Mouse (Mus musculus): ENCODE measurements around the gene Tkfc. TPM values are rescaled to one million over a fixed set of nuclear protein-coding genes. Genes with fewer than 3 reads are reported as not detected.

Gene Tkfc
- polyA plus RNA-seq, 1 experiment from 2014 or later: 39.4 TPM

- ATAC-seq (peak; percentile 4), DNase-seq (ENCODE audit: low read depth, low spot score) (no peak)
- POLR2A ChIA-PET: interaction anchor here (1.3 to 2.1 kb wide), 6 partner anchors 11 to 50 kb away, joined by 4 to 17 read pairs (median 6); partner anchors contain the start of genes Cyb561a3, Tmem138 and Tmem216
- no peaks in the 10 kb centered on the region for H3K27me3 ChIP-seq
- in situ Hi-C loops (cut with MboI; ENCODE audit: low pct_unique_long_range_greater_than_20kb): no loop called here
- TF ChIP-seq CTCF (IDR thresholded peaks at IDR 0.05): no peak
- CTCF ChIA-PET: interaction anchor here (0.8 to 1.6 kb wide), 7 partner anchors 9 to 58 kb away, joined by 3 to 5 read pairs (median 3); partner anchors contain the start of genes Cyb561a3 and Tmem138
Measured at GRCm38 (mm10) chr19:10605901-10606622, 608 bp upstream of the Tkfc start.

GRCm38 (mm10) chr19:10604534-10604933, 920 bp downstream of the Tkfc start:
- CTCF ChIA-PET: interaction anchor here (1.0 to 5.1 kb wide), 8 partner anchors 11 to 45 kb away, joined by 3 to 49 read pairs (median 10); partner anchors contain the start of genes Cyb561a3 and Tmem138
- TF ChIP-seq CTCF (IDR thresholded peaks at IDR 0.05): no peak
- in situ Hi-C loops (cut with MboI; ENCODE audit: low pct_unique_long_range_greater_than_20kb): loop anchor here (5.0 kb wide), 1 partner anchor 42 kb away; no protein-coding TSS in a partner anchor
- H3K27me3 ChIP-seq: no peaks in the 10 kb centered on the region
- POLR2A ChIA-PET: interaction anchor here (0.9 to 3.6 kb wide), 5 partner anchors 10 to 50 kb away, joined by 3 to 17 read pairs (median 9); partner anchors contain the start of gene Tmem216
- DNase-seq (ENCODE audit: low read depth, low spot score) (no peak), ATAC-seq (no peak)

GRCm38 (mm10) chr19:10603660-10604523, 1.6 kb downstream of the Tkfc start:
- CTCF ChIA-PET: interaction anchor here (1.0 to 5.1 kb wide), 12 partner anchors 11 to 52 kb away, joined by 3 to 49 read pairs (median 11); partner anchors contain the start of genes Cyb561a3, Tmem138 and Tmem216
- no peaks in the 10 kb centered on the region for H3K27me3 ChIP-seq
- DNase-seq (ENCODE audit: low read depth, low spot score) (no peak), ATAC-seq (no peak)
- POLR2A ChIA-PET: interaction anchor here (0.9 to 3.6 kb wide), 5 partner anchors 9 to 50 kb away, joined by 3 to 17 read pairs (median 9); partner anchors contain the start of gene Tmem216
- no peak for TF ChIP-seq CTCF (IDR thresholded peaks at IDR 0.05)
- in situ Hi-C loops (cut with MboI; ENCODE audit: low pct_unique_long_range_greater_than_20kb): loop anchor here (5.0 kb wide), 1 partner anchor 42 kb away; no protein-coding TSS in a partner anchor

GRCm38 (mm10) chr19:10602787-10603186, 2.7 kb downstream of the Tkfc start:
- no peaks in the 10 kb centered on the region for H3K27me3 ChIP-seq
- ATAC-seq: peak; percentile 60
- DNase-seq (ENCODE audit: low read depth, low spot score): peak; percentile 35
- CTCF ChIA-PET: interaction anchor here (0.6 to 5.1 kb wide), 15 partner anchors 10 to 344 kb away, joined by 3 to 49 read pairs (median 4); partner anchors contain the start of genes Cyb561a3, Sdhaf2, Tmem138 and Tmem216
- POLR2A ChIA-PET: interaction anchor here (0.6 to 3.6 kb wide), 6 partner anchors 32 to 60 kb away, joined by 3 to 11 read pairs (median 5); no protein-coding TSS in a partner anchor
- TF ChIP-seq CTCF (IDR thresholded peaks at IDR 0.05): peak; percentile 98
- in situ Hi-C loops (cut with MboI; ENCODE audit: low pct_unique_long_range_greater_than_20kb): loop anchor here (5.0 kb wide), 1 partner anchor 40 kb away; no protein-coding TSS in a partner anchor

GRCm38 (mm10) chr19:10602247-10602769, 3.1 kb downstream of the Tkfc start:
- ChIA-PET CTCF (interaction anchor here (0.6 to 5.1 kb wide), 15 partner anchors 10 to 343 kb away, joined by 3 to 49 read pairs (median 4); partner anchors contain the start of genes Cyb561a3, Sdhaf2, Tmem138 and Tmem216), POLR2A (interaction anchor here (0.6 to 3.6 kb wide), 8 partner anchors 9 to 60 kb away, joined by 3 to 11 read pairs (median 4); no protein-coding TSS in a partner anchor)
- in situ Hi-C loops (cut with MboI; ENCODE audit: low pct_unique_long_range_greater_than_20kb): loop anchor here (5.0 kb wide), 1 partner anchor 40 kb away; no protein-coding TSS in a partner anchor
- no peaks in the 10 kb centered on the region for H3K27me3 ChIP-seq
- ATAC-seq: no peak
- no peak for TF ChIP-seq CTCF (IDR thresholded peaks at IDR 0.05)
- DNase-seq (ENCODE audit: low read depth, low spot score): peak; percentile 10

GRCm38 (mm10) chr19:10599648-10600047, 5.8 kb downstream of the Tkfc start:
- DNase-seq (ENCODE audit: low read depth, low spot score): no peak
- no peak for TF ChIP-seq CTCF (IDR thresholded peaks at IDR 0.05)
- ChIA-PET POLR2A (no interaction called here), CTCF (interaction anchor here (1.0 kb wide), 1 partner anchor 39 kb away, joined by 4 read pairs; no protein-coding TSS in a partner anchor)
- in situ Hi-C loops (cut with MboI; ENCODE audit: low pct_unique_long_range_greater_than_20kb): loop anchor here (5.0 kb wide), 1 partner anchor 37 kb away; no protein-coding TSS in a partner anchor
- no peaks in the 10 kb centered on the region for H3K27me3 ChIP-seq
- ATAC-seq: no peak

GRCm38 (mm10) chr19:10598188-10598587, 7.3 kb downstream of the Tkfc start:
- no peaks in the 10 kb centered on the region for H3K27me3 ChIP-seq
- TF ChIP-seq CTCF (IDR thresholded peaks at IDR 0.05): no peak
- ATAC-seq (no peak), DNase-seq (ENCODE audit: low read depth, low spot score) (no peak)
- ChIA-PET CTCF (interaction anchor here (1.0 to 1.4 kb wide), 4 partner anchors 12 to 111 kb away, joined by 3 to 9 read pairs (median 6); no protein-coding TSS in a partner anchor), POLR2A (no interaction called here)
- in situ Hi-C loops (cut with MboI; ENCODE audit: low pct_unique_long_range_greater_than_20kb): no loop called here

GRCm38 (mm10) chr19:10591659-10592377, 13.6 kb downstream of the Tkfc start:
- in situ Hi-C loops (cut with MboI; ENCODE audit: low pct_unique_long_range_greater_than_20kb): no loop called here

GRCm38 (mm10) chr19:10590301-10590700, 15.2 kb downstream of the Tkfc start:
- POLR2A ChIA-PET: no interaction called here
- no peak for ATAC-seq
- no peak for TF ChIP-seq CTCF (IDR thresholded peaks at IDR 0.05)
- H3K27me3 ChIP-seq: no peaks in the 10 kb centered on the region
- in situ Hi-C loops (cut with MboI; ENCODE audit: low pct_unique_long_range_greater_than_20kb): no loop called here
- DNase-seq (ENCODE audit: low read depth, low spot score): no peak
- CTCF ChIA-PET: no interaction called here

More at GRCm38 (mm10) chr19:10591659-10592377, 13.6 kb downstream of the Tkfc start:
- ChIA-PET POLR2A (interaction anchor here (0.8 kb wide), 1 partner anchor 35 kb away, joined by 3 read pairs; no protein-coding TSS in a partner anchor), CTCF (interaction anchor here (1.0 to 3.9 kb wide), 3 partner anchors 12 to 117 kb away, joined by 3 to 23 read pairs (median 5); partner anchors contain the start of genes Ddb1 and Tkfc)
- no peak for TF ChIP-seq CTCF (IDR thresholded peaks at IDR 0.05)
- ATAC-seq (no peak), DNase-seq (ENCODE audit: low read depth, low spot score) (no peak)
- no peaks in the 10 kb centered on the region for H3K27me3 ChIP-seq
